Mouse (Mus musculus) lung, postnatal 14 days (tissue): Measurements from ENCODE around the gene Ryr2.

Experiments
- DNase-seq: peaks from one replicate; pipeline ENCODE4 v3.0.0; 2021

Gene Ryr2

GRCm38 (mm10) chr13:12093146-12093545 is 13.6 kb downstream of the Ryr2 start:
- DNase-seq: no peak

GRCm38 (mm10) chr13:12092379-12093107 is 14.2 kb downstream of the Ryr2 start:
- no peak for DNase-seq

GRCm38 (mm10) chr13:12084112-12084475 is 22.7 kb downstream of the Ryr2 start:
- DNase-seq: no peak

GRCm38 (mm10) chr13:12083443-12084111 is 23.2 kb downstream of the Ryr2 start:
- no peak for DNase-seq

GRCm38 (mm10) chr13:12080590-12080989 is 26.2 kb downstream of the Ryr2 start:
- DNase-seq: no peak

DNA sequence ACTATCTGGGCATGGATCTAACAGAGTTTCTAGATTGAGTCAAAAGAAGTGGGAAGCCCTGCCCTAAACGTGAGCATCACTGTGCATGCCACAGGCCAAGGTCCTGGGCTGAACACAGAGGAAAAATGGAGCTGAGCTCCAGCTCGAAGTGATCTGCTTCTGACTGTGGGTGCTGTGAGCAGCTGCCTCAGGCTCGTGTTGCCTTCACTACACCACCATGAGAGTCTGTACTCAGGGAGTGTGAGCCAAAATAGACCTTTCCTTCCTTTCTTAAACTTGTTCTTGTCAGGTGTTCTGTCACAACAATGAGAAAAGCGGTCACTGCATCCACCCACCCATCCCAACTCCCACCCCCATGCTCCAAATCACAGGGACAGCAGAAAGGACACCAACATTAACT is 27.2 kb downstream of the Ryr2 start:
- no peak for DNase-seq

DNA sequence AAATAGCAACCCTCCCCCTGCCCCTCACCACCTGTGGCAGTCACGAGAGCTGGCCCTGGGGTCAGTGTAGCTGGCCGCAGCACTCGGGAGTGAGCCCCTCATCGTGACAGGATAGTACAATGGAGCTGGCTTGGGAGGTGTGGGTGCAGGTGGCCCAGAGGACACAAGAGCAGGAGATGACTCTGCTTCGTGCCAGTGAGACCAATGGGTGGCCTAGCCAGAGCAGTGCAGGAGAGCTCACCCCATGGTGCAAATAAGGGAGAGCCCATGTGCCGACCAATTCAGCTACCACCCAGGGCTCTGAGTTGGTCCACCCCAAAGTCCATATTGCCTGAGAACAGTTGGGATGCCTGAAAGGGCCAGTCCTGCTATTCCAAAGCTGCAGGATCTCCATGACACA is 31.8 kb downstream of the Ryr2 start:
- no peak for DNase-seq

GRCm38 (mm10) chr13:12072571-12072970 is 34.2 kb downstream of the Ryr2 start:
- no peak for DNase-seq

GRCm38 (mm10) chr13:12072112-12072511 is 34.6 kb downstream of the Ryr2 start:
- DNase-seq: no peak

GRCm38 (mm10) chr13:12070157-12071129 is 36.3 kb downstream of the Ryr2 start:
- no peak for DNase-seq

- no peak for DNase-seq
Measured at GRCm38 (mm10) chr13:12064576-12064975, 42.2 kb downstream of the Ryr2 start.

DNA sequence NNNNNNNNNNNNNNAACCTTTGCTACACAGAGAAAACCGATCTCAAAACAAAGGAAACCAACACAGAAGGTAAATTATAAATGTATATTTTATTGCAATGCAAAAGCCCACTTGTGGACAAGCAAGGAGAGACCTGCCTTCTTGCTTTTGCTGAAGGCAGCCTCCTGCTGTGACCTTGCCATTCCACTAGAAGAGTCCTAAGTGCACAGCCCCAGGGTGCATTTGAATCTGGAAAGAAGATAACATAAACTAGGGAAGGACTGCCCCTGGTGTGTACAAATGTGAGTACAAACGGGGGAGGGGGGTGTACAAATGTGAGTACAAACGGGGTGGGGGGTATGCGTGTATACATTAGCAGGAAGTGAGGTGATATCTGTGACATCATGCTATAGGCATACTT is 43.2 kb downstream of the Ryr2 start:
- DNase-seq: no peak

DNA sequence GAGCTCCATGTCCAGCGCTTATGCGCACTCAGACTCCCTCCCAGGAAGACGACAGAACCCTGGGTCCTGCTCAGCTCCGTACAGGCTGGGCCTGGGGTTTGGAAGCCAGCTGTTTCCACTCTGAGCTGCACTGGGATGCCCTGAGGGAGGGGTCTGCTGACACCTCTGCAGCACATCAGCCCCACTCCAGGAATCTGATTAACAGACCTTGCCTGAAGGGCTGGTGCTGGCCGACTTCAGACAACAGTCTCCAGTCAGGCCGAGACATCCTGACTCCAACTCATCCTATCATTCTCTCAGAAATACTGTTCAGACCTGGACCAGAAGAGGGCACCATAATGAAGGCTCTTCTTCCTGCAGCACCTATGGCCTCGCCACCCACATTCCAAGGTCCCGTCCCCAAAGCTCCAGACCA is 49.4 kb downstream of the Ryr2 start:
- DNase-seq: no peak

- no peak for DNase-seq
Measured at GRCm38 (mm10) chr13:12055913-12056312, 50.8 kb downstream of the Ryr2 start.

DNA sequence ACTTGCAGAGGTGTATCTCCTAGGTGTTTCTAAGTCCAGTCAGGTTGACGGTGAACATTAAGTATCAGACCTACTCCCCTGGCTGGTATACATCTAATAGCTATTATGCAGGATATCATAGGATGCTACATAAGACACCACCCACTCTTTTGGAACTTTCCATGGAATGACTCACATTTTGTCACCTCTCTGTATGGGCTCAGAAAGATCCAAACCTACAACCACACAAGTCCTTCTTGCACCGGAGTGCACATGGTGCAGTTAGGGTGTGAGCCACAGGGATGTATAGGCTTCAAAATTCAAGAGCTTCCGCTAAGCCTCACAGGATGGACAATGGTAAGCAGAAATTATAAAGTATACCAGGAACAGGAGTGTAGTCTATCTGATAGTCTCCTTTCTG is 52.8 kb downstream of the Ryr2 start:
- DNase-seq: no peak

DNA sequence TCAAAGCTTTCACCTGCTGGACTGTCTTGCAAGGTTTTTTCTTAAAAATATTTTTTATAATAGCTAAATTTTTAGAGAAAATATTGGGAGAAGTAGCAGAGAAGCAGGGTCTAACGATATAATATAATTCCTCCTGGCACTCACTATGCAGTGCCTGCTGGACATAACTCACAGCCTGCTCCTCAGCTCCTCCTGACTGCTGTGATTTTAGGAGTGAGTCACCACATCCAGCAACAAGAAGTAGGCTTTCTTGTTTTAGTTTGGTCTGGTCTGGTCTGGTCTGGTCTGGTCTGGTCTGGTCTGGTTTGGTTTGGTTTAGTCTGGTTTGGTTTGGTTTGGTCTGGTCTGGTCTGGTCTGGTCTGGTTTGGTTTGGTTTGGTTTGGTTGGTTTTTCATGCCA is 55.9 kb downstream of the Ryr2 start:
- no peak for DNase-seq

- DNase-seq: no peak
Measured at GRCm38 (mm10) chr13:12047059-12047458, 59.7 kb downstream of the Ryr2 start.

GRCm38 (mm10) chr13:12044751-12045150 is 62.0 kb downstream of the Ryr2 start:
- DNase-seq: no peak

DNA sequence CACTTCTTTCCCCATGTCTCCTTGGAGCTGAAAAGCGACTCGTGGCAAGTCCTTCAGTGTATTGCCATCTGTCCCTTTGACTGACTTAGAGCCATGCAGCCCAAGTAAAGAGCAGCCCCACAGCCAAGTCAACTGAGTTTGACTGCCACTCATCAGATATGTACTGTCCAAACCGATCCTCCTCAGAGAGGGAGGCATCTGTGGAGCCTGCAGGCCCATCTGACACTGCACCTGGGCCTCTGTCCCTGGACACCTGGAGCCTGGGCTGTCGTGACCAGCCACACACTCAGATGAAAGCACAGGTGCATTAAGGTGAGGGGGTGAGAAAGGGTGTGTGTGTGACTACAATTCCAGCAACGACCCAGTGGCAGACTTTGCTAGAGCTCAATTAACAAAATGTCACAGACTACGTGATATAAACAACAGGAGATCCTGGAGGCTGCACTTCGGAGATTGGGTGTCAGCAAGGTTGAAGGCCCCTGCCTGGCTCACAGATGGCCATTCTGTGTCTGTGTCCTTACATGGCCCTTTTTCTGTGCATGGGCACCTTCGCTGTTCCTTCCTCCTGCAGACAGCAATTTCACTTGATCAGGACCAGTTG is 63.8 kb downstream of the Ryr2 start:
- no peak for DNase-seq

DNA sequence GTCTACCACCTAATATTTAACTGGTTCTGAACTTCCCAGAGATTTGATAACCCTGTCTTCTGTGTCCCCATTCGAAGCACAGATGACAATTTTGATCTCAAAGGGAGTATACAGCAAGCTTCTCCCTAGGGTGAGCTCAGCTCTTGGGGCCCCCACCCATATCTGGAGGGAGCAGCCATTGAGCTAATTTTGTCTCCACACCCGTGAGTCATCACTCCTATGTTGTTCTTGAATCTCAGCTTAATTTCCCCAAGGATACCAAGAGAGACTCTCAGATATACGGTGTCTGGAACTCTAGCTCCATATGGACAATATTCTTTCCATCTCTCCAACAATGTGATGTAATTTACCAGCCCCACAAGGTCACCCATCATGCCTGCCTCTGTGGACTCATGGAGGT is 66.8 kb downstream of the Ryr2 start:
- no peak for DNase-seq

DNA sequence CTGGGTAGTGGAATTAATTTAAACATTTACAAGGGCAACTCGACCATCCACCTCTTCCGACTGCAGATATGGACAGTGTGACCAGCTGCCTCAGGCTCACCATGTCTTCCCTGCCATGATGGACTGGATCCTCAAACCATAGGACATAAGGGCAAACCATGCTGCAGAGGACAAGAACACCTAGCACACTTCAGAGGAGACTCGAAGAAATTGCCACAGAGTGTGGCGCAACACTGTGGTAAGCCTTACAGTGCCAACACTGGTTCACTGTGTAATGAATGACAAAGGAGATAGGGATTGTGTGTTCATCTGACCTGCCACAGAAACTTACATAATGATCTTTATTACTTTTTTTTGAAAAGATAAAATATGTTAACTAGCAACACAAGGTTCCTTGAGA is 68.1 kb downstream of the Ryr2 start:
- no peak for DNase-seq

- no peak for DNase-seq
Measured at GRCm38 (mm10) chr13:12037241-12037640, 69.5 kb downstream of the Ryr2 start.

DNA sequence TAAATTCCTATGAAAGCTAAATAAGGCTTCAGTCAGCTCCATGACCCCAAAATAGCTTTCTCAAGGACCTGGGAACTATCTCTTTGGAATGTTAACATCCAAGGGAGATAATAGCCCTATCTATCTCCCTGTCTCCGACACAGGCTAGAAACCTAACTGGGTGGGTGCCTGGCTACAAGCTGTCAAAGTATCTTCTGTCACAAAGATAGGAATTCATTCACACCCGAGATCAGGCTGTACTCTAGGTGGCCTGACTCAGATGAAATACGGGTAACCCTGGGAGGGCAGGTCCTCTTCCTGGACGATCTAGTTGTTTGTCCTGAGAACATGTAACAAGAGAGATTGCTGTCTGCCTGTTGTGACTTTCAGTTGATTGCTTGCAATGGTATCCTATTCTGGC is 69.9 kb downstream of the Ryr2 start:
- DNase-seq: no peak
